Mouse (Mus musculus): ENCODE results near the gene Vmn1r111. TPM values are rescaled to one million over a fixed set of nuclear protein-coding genes. Genes with fewer than 3 reads are reported as not detected.
"Not testable (repeated sequence)": the region's sequence is repeated elsewhere in the genome, so short reads cannot be mapped to it uniquely, and the experiment has no call there.

Gene Vmn1r111
- not detected in 2 replicates for total RNA-seq (2015)
- not detected in 2 replicates for total RNA-seq (2017)

DNA sequence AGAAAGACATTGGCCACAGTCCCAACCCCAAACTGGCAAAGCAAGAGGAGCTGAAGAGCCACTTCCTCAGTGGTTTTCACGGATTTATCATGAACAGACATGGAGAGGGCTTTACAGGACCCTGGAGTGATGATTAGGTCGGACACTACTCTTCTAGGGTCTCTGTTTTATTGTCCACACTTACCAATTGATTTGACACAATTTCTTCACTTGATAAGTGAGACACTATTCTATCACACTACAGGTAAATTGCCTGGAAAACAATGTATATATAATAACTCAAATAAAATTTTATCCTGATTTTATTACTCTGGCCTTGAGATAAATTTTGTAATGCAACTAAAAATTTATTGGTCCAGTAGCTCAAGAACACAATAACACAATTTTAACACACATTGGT, at the start of gene Vmn1r111:
Gene Vmn1r111 (minus strand): TSS at position 101 of the 400 bp plus-strand sequence.
- not testable (repeated sequence) for ATAC-seq (ENCODE audit: poor library complexity, severe bottlenecking)

DNA sequence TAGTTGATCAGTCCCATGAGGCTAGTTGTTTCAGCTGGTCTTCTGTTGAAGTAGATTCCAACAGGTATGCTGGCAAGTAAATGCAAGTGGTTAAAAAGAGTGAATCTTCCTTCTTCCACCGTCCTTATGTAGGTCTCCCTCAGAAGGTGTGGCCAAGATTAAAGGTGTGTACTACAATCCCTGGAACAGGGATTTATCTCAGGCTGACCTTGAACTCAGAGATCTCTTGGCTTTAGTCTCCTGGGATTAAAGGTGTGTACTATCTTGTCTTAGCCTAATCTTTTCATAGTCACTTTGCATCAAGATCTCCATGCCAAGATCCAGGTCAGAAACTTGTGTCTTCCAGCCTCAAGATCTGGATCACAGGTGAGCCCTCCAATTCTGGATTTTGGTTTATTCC, 27.5 kb upstream of the Vmn1r111 start, which contains the start of gene Gm10668:
Gene Gm10668 (minus strand): TSS at position 101 of the 400 bp plus-strand sequence.
- ATAC-seq (ENCODE audit: poor library complexity, severe bottlenecking): not testable (repeated sequence)

DNA sequence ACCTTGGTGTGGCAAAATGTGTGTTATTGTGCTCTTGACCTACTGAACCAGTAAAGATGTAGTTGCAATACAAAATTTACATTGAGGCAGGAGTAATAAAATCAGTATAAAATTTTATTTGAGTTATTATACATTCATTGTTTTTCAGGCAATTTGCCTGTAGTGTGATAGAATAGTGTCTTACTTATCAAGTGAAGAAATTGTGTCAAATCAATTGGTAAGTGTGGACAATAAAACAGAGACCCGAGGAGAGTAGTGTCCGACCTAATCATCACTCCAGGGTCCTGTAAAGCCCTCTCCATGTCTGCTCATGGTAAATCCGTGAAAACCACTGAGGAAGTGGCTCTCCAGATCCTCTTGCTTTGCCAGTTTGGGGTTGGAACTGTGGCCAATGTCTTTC, 34.4 kb downstream of the Vmn1r111 start, which contains the start of gene Vmn1r107:
Gene Vmn1r107 (plus strand): TSS at position 301 of the 400 bp plus-strand sequence.
- not testable (repeated sequence) for ATAC-seq (ENCODE audit: poor library complexity, severe bottlenecking)

Other genes starting within 250 kb of the Vmn1r111 start
- not detected in 2 replicates for gene Gm10670, start 228.3 kb downstream of the Vmn1r111 start, total RNA-seq (2015)
- gene Gm10670, start 228.3 kb downstream of the Vmn1r111 start, total RNA-seq (2017): not detected in 2 replicates
- gene Vmn1r103, start 192.7 kb downstream of the Vmn1r111 start, total RNA-seq (2015): not detected in 2 replicates
- gene Vmn1r103, start 192.7 kb downstream of the Vmn1r111 start, total RNA-seq (2017): not detected in 2 replicates
- gene Vmn1r104, start 169.4 kb downstream of the Vmn1r111 start, total RNA-seq (2015): not detected in 2 replicates
- not detected in 2 replicates for gene Vmn1r104, start 169.4 kb downstream of the Vmn1r111 start, total RNA-seq (2017)
- gene Gm5726, start 157.5 kb downstream of the Vmn1r111 start, total RNA-seq (2015): not detected in 2 replicates
- not detected in 2 replicates for gene Gm5726, start 157.5 kb downstream of the Vmn1r111 start, total RNA-seq (2017)
- not detected in 2 replicates for gene Gm4141, start 127.0 kb downstream of the Vmn1r111 start, total RNA-seq (2015)
- gene Gm4141, start 127.0 kb downstream of the Vmn1r111 start, total RNA-seq (2017): not detected in 2 replicates
- gene Gm4513, start 104.2 kb downstream of the Vmn1r111 start, total RNA-seq (2015): not detected in 2 replicates
- not detected in 2 replicates for gene Gm4513, start 104.2 kb downstream of the Vmn1r111 start, total RNA-seq (2017)
- gene Vmn1r107, start 34.3 kb downstream of the Vmn1r111 start, total RNA-seq (2015): not detected in 2 replicates
- gene Vmn1r107, start 34.3 kb downstream of the Vmn1r111 start, total RNA-seq (2017): not detected in 2 replicates
- not detected in 2 replicates for gene Gm10668, start 27.4 kb upstream of the Vmn1r111 start, total RNA-seq (2015)
- not detected in 2 replicates for gene Gm10668, start 27.4 kb upstream of the Vmn1r111 start, total RNA-seq (2017)
- not detected in 2 replicates for gene Vmn1r112, start 68.0 kb upstream of the Vmn1r111 start, total RNA-seq (2015)
- not detected in 2 replicates for gene Vmn1r112, start 68.0 kb upstream of the Vmn1r111 start, total RNA-seq (2017)
- not detected in 2 replicates for gene Vmn1r113, start 84.1 kb upstream of the Vmn1r111 start, total RNA-seq (2015)
- not detected in 2 replicates for gene Vmn1r113, start 84.1 kb upstream of the Vmn1r111 start, total RNA-seq (2017)
- gene Vmn1r114, start 109.0 kb upstream of the Vmn1r111 start, total RNA-seq (2015): not detected in 2 replicates
- gene Vmn1r114, start 109.0 kb upstream of the Vmn1r111 start, total RNA-seq (2017): not detected in 2 replicates
- not detected in 2 replicates for gene Vmn1r115, start 141.8 kb upstream of the Vmn1r111 start, total RNA-seq (2015)
- gene Vmn1r115, start 141.8 kb upstream of the Vmn1r111 start, total RNA-seq (2017): not detected in 2 replicates
- gene Vmn1r116, start 169.0 kb upstream of the Vmn1r111 start, total RNA-seq (2015): not detected in 2 replicates
- not detected in 2 replicates for gene Vmn1r116, start 169.0 kb upstream of the Vmn1r111 start, total RNA-seq (2017)
- not detected in 2 replicates for gene Vmn1r117, start 180.9 kb upstream of the Vmn1r111 start, total RNA-seq (2015)
- not detected in 2 replicates for gene Vmn1r117, start 180.9 kb upstream of the Vmn1r111 start, total RNA-seq (2017)
- gene Vmn1r118, start 209.1 kb upstream of the Vmn1r111 start, total RNA-seq (2015): not detected in 2 replicates
- gene Vmn1r118, start 209.1 kb upstream of the Vmn1r111 start, total RNA-seq (2017): not detected in 2 replicates